In the genomic region with DNA sequence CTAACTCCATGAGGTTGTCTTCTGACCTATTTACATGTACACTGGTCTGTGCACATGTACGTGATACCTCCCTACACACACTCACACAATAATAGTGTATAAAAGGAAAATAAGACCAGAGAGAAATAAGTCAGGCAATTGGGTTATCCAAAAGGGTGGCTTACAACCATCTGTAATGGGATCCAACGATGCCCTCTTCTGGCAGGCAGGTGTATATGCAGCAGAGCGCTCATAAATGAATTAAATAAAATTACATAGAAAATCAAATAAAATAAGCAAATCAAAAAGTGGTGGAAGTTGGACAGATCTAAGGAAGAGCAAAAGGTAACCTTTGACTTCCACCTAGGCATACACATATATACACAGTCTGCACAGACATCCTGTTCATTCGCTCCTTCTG, we compare ENCODE assay signal across 13 mouse cellular contexts. TPM values are rescaled to one million over a fixed set of nuclear protein-coding genes. Genes with fewer than 3 reads are reported as not detected.
A peak's percentile ranks its signal among the peaks of the same experiment; 100 is the strongest.
DNase-seq lines count a peak whose midpoint lies in the region; ATAC-seq and TF ChIP-seq lines count a peak whose summit lies in the region.
"Had no signal": no experiment of that assay in that cellular context is flagged by ENCODE, and none has a peak within 500 bp of the region (broad histone marks: within the 10 kb centered on the region; RNA-seq: fewer than 3 reads in every experiment).

No protein-coding gene starts in this region.

- no peaks in the 10 kb centered on the region; the same call in 1 of the 2 replicates for H3K36me3 ChIP-seq in heart, postnatal 0 days (replicated peaks; ENCODE audit: control insufficient read depth, insufficient read depth, low read length)
- H3K36me3 ChIP-seq in midbrain, embryonic 14.5 days (ENCODE audit: control insufficient read depth, insufficient read depth, low read length) = peaks cover 3% of the 10 kb centered on the region; the same call in 1 of the 2 replicates
- no peaks in the 10 kb centered on the region for H3K36me3 ChIP-seq in midbrain, embryonic 11.5 days (ENCODE audit: control insufficient read depth, insufficient read depth, low read length)
- H3K36me3 ChIP-seq in forebrain, embryonic 16.5 days (ENCODE audit: control insufficient read depth, insufficient read depth) = no peaks in the 10 kb centered on the region

- no peak for DNase-seq in heart, postnatal 0 days (ENCODE audit: low spot score)
- no peak for DNase-seq in heart, postnatal 25 days (ENCODE audit: low spot score)
- DNase-seq in midbrain, embryonic 14.5 days = peak; percentile 13
- DNase-seq in midbrain, embryonic 11.5 days (ENCODE audit: low spot score, missing footprints) = no peak
- DNase-seq in T-cell, adult 2 months (ENCODE audit: low spot score) = peak; percentile 3
- peak; percentile 2 for DNase-seq in thymus, postnatal 25 days
- no peak for DNase-seq in testis, postnatal 14 days (ENCODE audit: low spot score)

- TF ChIP-seq EP300 in heart, postnatal 0 days (IDR thresholded peaks at IDR 0.05; ENCODE audit: low read depth) = no peak

- H3K4me2 ChIP-seq in heart, postnatal 0 days (ENCODE audit: low read depth, low read length) = no peak overlapping the region
- H3K4me2 ChIP-seq in midbrain, embryonic 14.5 days (ENCODE audit: low read length) = no peak overlapping the region
- no peak overlapping the region for H3K4me2 ChIP-seq in midbrain, embryonic 11.5 days
- H3K4me2 ChIP-seq in forebrain, embryonic 16.5 days (ENCODE audit: low read length) = no peak overlapping the region
- H3K4me2 ChIP-seq: limb, embryonic 13.5 days had no signal

- peak; percentile 32 for TF ChIP-seq CTCF in heart, postnatal 0 days (IDR thresholded peaks at IDR 0.05; ENCODE audit: low read depth)

- no peaks in the 10 kb centered on the region for H3K4me1 ChIP-seq in heart, postnatal 0 days (ENCODE audit: control insufficient read depth, insufficient read depth)
- no peaks in the 10 kb centered on the region for H3K4me1 ChIP-seq in midbrain, embryonic 14.5 days (ENCODE audit: control insufficient read depth, insufficient read depth, low read length)
- no peaks in the 10 kb centered on the region for H3K4me1 ChIP-seq in midbrain, embryonic 11.5 days (ENCODE audit: control insufficient read depth, insufficient read depth, low read length)
- H3K4me1 ChIP-seq in forebrain, embryonic 16.5 days (replicated peaks; ENCODE audit: control insufficient read depth, insufficient read depth, low read length) = no peaks in the 10 kb centered on the region
- H3K4me1 ChIP-seq: limb, embryonic 13.5 days had no signal

- H3K27ac ChIP-seq in heart, postnatal 0 days (ENCODE audit: low read depth) = no peak overlapping the region
- no peak overlapping the region for H3K27ac ChIP-seq in midbrain, embryonic 14.5 days (replicated peaks; ENCODE audit: low read depth, low read length)
- no peak overlapping the region for H3K27ac ChIP-seq in midbrain, embryonic 11.5 days (ENCODE audit: low read depth, low read length)
- H3K27ac ChIP-seq in forebrain, embryonic 16.5 days (ENCODE audit: low read length) = no peak overlapping the region
- H3K27ac ChIP-seq: limb, embryonic 13.5 days had no signal

- no peaks in the 10 kb centered on the region for H3K27me3 ChIP-seq in heart, postnatal 0 days (ENCODE audit: control insufficient read depth, insufficient read depth, low read length)
- no peaks in the 10 kb centered on the region for H3K27me3 ChIP-seq in midbrain, embryonic 14.5 days (ENCODE audit: control insufficient read depth, insufficient read depth, low read length)
- no peaks in the 10 kb centered on the region for H3K27me3 ChIP-seq in midbrain, embryonic 11.5 days (ENCODE audit: control insufficient read depth, insufficient read depth, low read length)
- no peaks in the 10 kb centered on the region for H3K27me3 ChIP-seq in forebrain, embryonic 16.5 days (replicated peaks; ENCODE audit: control insufficient read depth, insufficient read depth, low read length)
- H3K27me3 ChIP-seq: limb, embryonic 13.5 days had no signal

- H3K9ac ChIP-seq in heart, postnatal 0 days (replicated peaks; ENCODE audit: low read depth, low read length) = no peak overlapping the region
- no peak overlapping the region for H3K9ac ChIP-seq in midbrain, embryonic 14.5 days (replicated peaks; ENCODE audit: low read length)
- no peak overlapping the region for H3K9ac ChIP-seq in midbrain, embryonic 11.5 days (ENCODE audit: low read length)
- H3K9ac ChIP-seq in forebrain, embryonic 16.5 days (replicated peaks; ENCODE audit: low read depth, low read length) = no peak overlapping the region
- H3K9ac ChIP-seq: limb, embryonic 13.5 days had no signal

- no peak for ATAC-seq in heart, postnatal 0 days (ENCODE audit: insufficient read depth, low read depth)
- no peak for ATAC-seq in midbrain, embryonic 14.5 days (ENCODE audit: low FRiP score, low TSS enrichment)
- no peak for ATAC-seq in midbrain, embryonic 11.5 days (ENCODE audit: low FRiP score)
- no peak for ATAC-seq in forebrain, embryonic 16.5 days

- no peaks in the 10 kb centered on the region for H3K9me3 ChIP-seq in heart, postnatal 0 days (replicated peaks; ENCODE audit: control insufficient read depth, low read length)
- no peaks in the 10 kb centered on the region for H3K9me3 ChIP-seq in midbrain, embryonic 14.5 days (ENCODE audit: control insufficient read depth, low read length)
- H3K9me3 ChIP-seq in midbrain, embryonic 11.5 days (ENCODE audit: control insufficient read depth, low read length) = no peaks in the 10 kb centered on the region
- no peaks in the 10 kb centered on the region for H3K9me3 ChIP-seq in forebrain, embryonic 16.5 days (ENCODE audit: control insufficient read depth, low read length)
- H3K9me3 ChIP-seq: limb, embryonic 13.5 days had no signal

- WGBS in heart, postnatal 0 days = 58% methylated on average over 4 of the region's 4 CpGs
- WGBS in midbrain, embryonic 14.5 days = 58% methylated on average over 4 of the region's 4 CpGs
- 38% methylated on average over 4 of the region's 4 CpGs for whole genome bisulfite sequencing in midbrain, embryonic 11.5 days
- WGBS in forebrain, embryonic 16.5 days = 60% methylated on average over 4 of the region's 4 CpGs

- H3K4me3 ChIP-seq in heart, postnatal 0 days (ENCODE audit: low read depth, low read length) = no peak overlapping the region
- H3K4me3 ChIP-seq in midbrain, embryonic 14.5 days (replicated peaks; ENCODE audit: low read depth, low read length) = no peak overlapping the region
- H3K4me3 ChIP-seq in midbrain, embryonic 11.5 days (ENCODE audit: low read depth, low read length) = no peak overlapping the region
- no peak overlapping the region for H3K4me3 ChIP-seq in forebrain, embryonic 16.5 days (replicated peaks; ENCODE audit: low read length)
- H3K4me3 ChIP-seq: limb, embryonic 13.5 days had no signal

- intact Hi-C loops in heart, postnatal 25 days (cut with DNase I) = no loop called here

RNA-seq across cellular contexts. Expression of a gene that starts 10.8 kb away (rescaled TPM):
- not detected in 2 replicates for total RNA-seq in heart, postnatal 0 days (2014; rRNA removed; ENCODE audit: low replicate concordance)
- 0.05 and 0.07 TPM in 2 replicates for polyA plus RNA-seq in heart, postnatal 0 days (2015; fragmentation: Nextera tagmentation; extraction: Ambion mirVana)
- not detected for total RNA-seq in heart, postnatal 25 days (2021)
- polyA plus RNA-seq in midbrain, embryonic 14.5 days (2014; fragmentation: Nextera tagmentation; extraction: Ambion mirVana) = 0.22 and 0.63 TPM in 2 replicates
- 0.08 and 0.10 TPM in 2 replicates for polyA plus RNA-seq in midbrain, embryonic 11.5 days (2014; fragmentation: Nextera tagmentation; extraction: Ambion mirVana)
- 0.15 TPM in 1 of 2 replicates, not detected in the other for polyA plus RNA-seq in forebrain, embryonic 16.5 days (2015; fragmentation: Nextera tagmentation; extraction: Ambion mirVana)
- total RNA-seq: gastrocnemius, adult 18-20 months; heart, postnatal 10 days; monocyte, adult 5-6 weeks had no signal
- polyA plus RNA-seq: large intestine, adult 2 months; limb, embryonic 13.5 days had no signal

RNA-seq across cellular contexts. Expression of a gene that starts 31.2 kb away (rescaled TPM):
- total RNA-seq in heart, postnatal 0 days (2014; rRNA removed; ENCODE audit: low replicate concordance) = 8.1 and 13.8 TPM in 2 replicates
- 8.2 and 9.2 TPM in 2 replicates for polyA plus RNA-seq in heart, postnatal 0 days (2015; fragmentation: Nextera tagmentation; extraction: Ambion mirVana)
- total RNA-seq in heart, postnatal 25 days (2021) = 10 to 100 TPM in 1 of 2 experiments, 1 to 10 TPM in 1; 8.9 to 10.2 TPM
- polyA plus RNA-seq in midbrain, embryonic 14.5 days (2014; fragmentation: Nextera tagmentation; extraction: Ambion mirVana) = 27.1 and 29.4 TPM in 2 replicates
- polyA plus RNA-seq in midbrain, embryonic 11.5 days (2014; fragmentation: Nextera tagmentation; extraction: Ambion mirVana) = 21.1 and 26.2 TPM in 2 replicates
- 17.4 and 21.3 TPM in 2 replicates for polyA plus RNA-seq in forebrain, embryonic 16.5 days (2015; fragmentation: Nextera tagmentation; extraction: Ambion mirVana)

RNA-seq across cellular contexts. Expression of a gene that starts 33.1 kb away (rescaled TPM):
- total RNA-seq in heart, postnatal 0 days (2014; rRNA removed; ENCODE audit: low replicate concordance) = 337 and 420 TPM in 2 replicates
- polyA plus RNA-seq in heart, postnatal 0 days (2015; fragmentation: Nextera tagmentation; extraction: Ambion mirVana) = 1,804 and 1,915 TPM in 2 replicates
- total RNA-seq in heart, postnatal 25 days (2021) = 100 to 1,000 TPM; 902 to 919 TPM
- 577 and 838 TPM in 2 replicates for polyA plus RNA-seq in midbrain, embryonic 14.5 days (2014; fragmentation: Nextera tagmentation; extraction: Ambion mirVana)
- 387 and 428 TPM in 2 replicates for polyA plus RNA-seq in midbrain, embryonic 11.5 days (2014; fragmentation: Nextera tagmentation; extraction: Ambion mirVana)
- polyA plus RNA-seq in forebrain, embryonic 16.5 days (2015; fragmentation: Nextera tagmentation; extraction: Ambion mirVana) = 384 and 446 TPM in 2 replicates

RNA-seq across cellular contexts. Expression of a gene that starts 33.2 kb away (rescaled TPM):
- not detected in 2 replicates for total RNA-seq in heart, postnatal 0 days (2014; rRNA removed; ENCODE audit: low replicate concordance)
- polyA plus RNA-seq in heart, postnatal 0 days (2015; fragmentation: Nextera tagmentation; extraction: Ambion mirVana) = 5.5 and 5.6 TPM in 2 replicates
- total RNA-seq in heart, postnatal 25 days (2021) = 1 to 10 TPM; 1.6 to 3.1 TPM
- 20.5 and 20.8 TPM in 2 replicates for polyA plus RNA-seq in midbrain, embryonic 14.5 days (2014; fragmentation: Nextera tagmentation; extraction: Ambion mirVana)
- 14.1 and 15.5 TPM in 2 replicates for polyA plus RNA-seq in midbrain, embryonic 11.5 days (2014; fragmentation: Nextera tagmentation; extraction: Ambion mirVana)
- 15.7 TPM in 2 replicates for polyA plus RNA-seq in forebrain, embryonic 16.5 days (2015; fragmentation: Nextera tagmentation; extraction: Ambion mirVana)

RNA-seq across cellular contexts. Expression of a gene that starts 47.7 kb away (rescaled TPM):
- 8.1 and 10.2 TPM in 2 replicates for total RNA-seq in heart, postnatal 0 days (2014; rRNA removed; ENCODE audit: low replicate concordance)
- polyA plus RNA-seq in heart, postnatal 0 days (2015; fragmentation: Nextera tagmentation; extraction: Ambion mirVana) = 9.3 and 10.6 TPM in 2 replicates
- total RNA-seq in heart, postnatal 25 days (2021) = 1 to 10 TPM; 6.8 to 7.0 TPM
- polyA plus RNA-seq in midbrain, embryonic 14.5 days (2014; fragmentation: Nextera tagmentation; extraction: Ambion mirVana) = 26.6 and 28.8 TPM in 2 replicates
- polyA plus RNA-seq in midbrain, embryonic 11.5 days (2014; fragmentation: Nextera tagmentation; extraction: Ambion mirVana) = 17.3 and 22.1 TPM in 2 replicates
- polyA plus RNA-seq in forebrain, embryonic 16.5 days (2015; fragmentation: Nextera tagmentation; extraction: Ambion mirVana) = 25.1 and 29.7 TPM in 2 replicates

Comparison
In these comparisons a context has a peak if more than half of its experiments do, and no peak if none do; other contexts are left out.
1. DNase-seq: peak in midbrain, embryonic 14.5 days (single experiment), T-cell, adult 2 months (single experiment) and thymus, postnatal 25 days (single experiment); none in heart, postnatal 0 days (single experiment), heart, postnatal 25 days (single experiment), midbrain, embryonic 11.5 days (single experiment) and testis, postnatal 14 days (single experiment).